Mouse (Mus musculus) intestine, embryonic 16.5 days (tissue): Measurements from ENCODE around the gene Rap1gap2. TPM values are rescaled to one million over a fixed set of nuclear protein-coding genes. Genes with fewer than 3 reads are reported as not detected.

Experiments used
- ATAC-seq: fragments of 200-750 bp; cut with Nextera tagmentation; 2 replicates; pipeline ENCODE4 v1.8.0; 2017; ENCODE audit warnings: moderate TSS enrichment, moderate library complexity
- H3K27ac ChIP-seq: fragments of 300-500 bp; sonication (generic); 2 replicates; pipeline ENCODE4 v1.5.1; 2014; ENCODE audit warnings: mild to moderate bottlenecking, low read length
- H3K27me3 ChIP-seq: fragments of 300-500 bp; sonication (generic); replicated peaks from 2 replicates; pipeline ENCODE4 v1.6.1; 2014; ENCODE audit warnings: low read length, control low read depth, mixed read lengths; ENCODE audit not compliant: control insufficient read depth, insufficient read depth
- H3K36me3 ChIP-seq: fragments of 300-500 bp; sonication (generic); 2 replicates; pipeline ENCODE4 v1.6.1; 2014; ENCODE audit warnings: low read length, control low read depth; ENCODE audit not compliant: control insufficient read depth, insufficient read depth
- H3K4me1 ChIP-seq: fragments of 300-500 bp; sonication (generic); 2 replicates; pipeline ENCODE4 v1.6.1; 2014; ENCODE audit warnings: low read length, control low read depth, mixed read lengths; ENCODE audit not compliant: control insufficient read depth, insufficient read depth
- H3K4me2 ChIP-seq: fragments of 300-500 bp; sonication (generic); 2 replicates; pipeline ENCODE4 v1.6.1; 2014; ENCODE audit warnings: low read depth, low read length, control low read depth
- H3K4me3 ChIP-seq: fragments of 300-500 bp; sonication (generic); 2 replicates; pipeline ENCODE4 v1.5.1; 2014; ENCODE audit warnings: mild to moderate bottlenecking, low read length
- H3K9ac ChIP-seq: fragments of 300-500 bp; sonication (generic); 2 replicates; pipeline ENCODE4 v1.6.1; 2014; ENCODE audit warnings: low read depth, low read length
- H3K9me3 ChIP-seq: fragments of 300-500 bp; sonication (generic); 2 replicates; pipeline ENCODE4 v1.6.1; 2016; ENCODE audit warnings: low read length, control low read depth; ENCODE audit not compliant: control insufficient read depth
- whole genome bisulfite sequencing: fragments of 180-500 bp; shearing (Covaris S2); extraction: QIAGEN DNeasy Blood & Tissue Kit; methylation state at CpG from one replicate; pipeline ENCODE4 v1.1.7; 2014; 5-methylcytosine and 5-hydroxymethylcytosine counted together
- polyA plus RNA-seq: library from polyadenylated mRNA; unstranded; fragments of >200 nt; fragmentation: Nextera tagmentation; extraction: Ambion mirVana; gene quantifications from 2 replicates; pipeline ENCODE4 v1.2.1, GENCODE M21; 2015

Rap1gap2 gene
- polyA plus RNA-seq, 1 experiment from 2014 or later, result 8.4 TPM

GRCm38 (mm10) chr11:74393489-74393888 is 217.2 kb downstream of the Rap1gap2 start:
- Histone ChIP-seq H3K9ac (no peak overlapping the region), H3K27ac (no peak overlapping the region), H3K27me3 (no peaks in the 10 kb centered on the region), H3K9me3 (no peaks in the 10 kb centered on the region), H3K36me3 (no peaks in the 10 kb centered on the region), H3K4me3 (no peak overlapping the region), H3K4me1 (0 out of 2 replicates have a peak, but pooled peaks cover 4% of the 10 kb centered on the region), H3K4me2 (no peak overlapping the region)
- peak; percentile 59; the same call in 1 of the 2 replicates for ATAC-seq
- 71% methylated on average over 5 of the region's 5 CpGs for WGBS

- H3K4me1 ChIP-seq, result 0 out of 2 replicates have a peak, but pooled peaks cover 4% of the 10 kb centered on the region
- no peak for ATAC-seq
- no peak overlapping the region for H3K27ac ChIP-seq
- H3K4me3 ChIP-seq, result no peak overlapping the region
- H3K9ac ChIP-seq, result no peak overlapping the region
- no peaks in the 10 kb centered on the region for H3K36me3 ChIP-seq
- H3K27me3 ChIP-seq, result no peaks in the 10 kb centered on the region
- no peak overlapping the region for H3K4me2 ChIP-seq
- no peaks in the 10 kb centered on the region for H3K9me3 ChIP-seq
- WGBS, result 71% methylated on average over 6 of the region's 6 CpGs
Measured at GRCm38 (mm10) chr11:74392903-74393302, 217.8 kb downstream of the Rap1gap2 start.

- H3K27me3 ChIP-seq, result no peaks in the 10 kb centered on the region
- ATAC-seq, result no peak
Measured at GRCm38 (mm10) chr11:74391899-74392298, 218.8 kb downstream of the Rap1gap2 start.

GRCm38 (mm10) chr11:74387203-74387602 is 223.5 kb downstream of the Rap1gap2 start:
- Histone ChIP-seq H3K4me1 (no peaks in the 10 kb centered on the region), H3K27me3 (no peaks in the 10 kb centered on the region), H3K4me3 (no peak overlapping the region), H3K9me3 (no peaks in the 10 kb centered on the region), H3K27ac (no peak overlapping the region), H3K9ac (no peak overlapping the region), H3K4me2 (no peak overlapping the region), H3K36me3 (no peaks in the 10 kb centered on the region)
- no peak for ATAC-seq
- 67% methylated on average over 5 of the region's 5 CpGs for whole genome bisulfite sequencing

More at GRCm38 (mm10) chr11:74391899-74392298, 218.8 kb downstream of the Rap1gap2 start:
- WGBS, result 75% methylated on average over 11 of the region's 11 CpGs
- no peaks in the 10 kb centered on the region for H3K36me3 ChIP-seq
- no peaks in the 10 kb centered on the region for H3K9me3 ChIP-seq
- H3K4me2 ChIP-seq, result no peak overlapping the region
- no peak overlapping the region for H3K4me3 ChIP-seq
- H3K4me1 ChIP-seq, result 0 out of 2 replicates have a peak, but pooled peaks cover 4% of the 10 kb centered on the region
- H3K9ac ChIP-seq, result no peak overlapping the region
- H3K27ac ChIP-seq, result no peak overlapping the region

GRCm38 (mm10) chr11:74385674-74386073 is 225.0 kb downstream of the Rap1gap2 start:
- Histone ChIP-seq H3K9me3 (no peaks in the 10 kb centered on the region), H3K4me3 (no peak overlapping the region), H3K4me2 (no peak overlapping the region), H3K9ac (no peak overlapping the region), H3K36me3 (no peaks in the 10 kb centered on the region), H3K27me3 (no peaks in the 10 kb centered on the region), H3K4me1 (no peaks in the 10 kb centered on the region), H3K27ac (no peak overlapping the region)
- WGBS, result 64% methylated on average over 9 of the region's 9 CpGs
- no peak for ATAC-seq

- H3K9me3 ChIP-seq, result no peaks in the 10 kb centered on the region
- 0 out of 2 replicates have a peak overlapping the region, but pooled peaks have one; percentile 13 for H3K27ac ChIP-seq
- no peak overlapping the region for H3K9ac ChIP-seq
- H3K27me3 ChIP-seq, result no peaks in the 10 kb centered on the region
- H3K36me3 ChIP-seq, result no peaks in the 10 kb centered on the region
- no peaks in the 10 kb centered on the region for H3K4me1 ChIP-seq
- 52% methylated on average over 4 of the region's 4 CpGs for WGBS
- peak; percentile 72 for ATAC-seq
- no peak overlapping the region for H3K4me2 ChIP-seq
- no peak overlapping the region for H3K4me3 ChIP-seq
Measured at GRCm38 (mm10) chr11:74379166-74379873, 231.4 kb downstream of the Rap1gap2 start.

GRCm38 (mm10) chr11:74376847-74377246 is 233.9 kb downstream of the Rap1gap2 start:
- 0 out of 2 replicates have a peak, but pooled peaks have one; percentile 52 for ATAC-seq
- H3K4me2 ChIP-seq, result no peak overlapping the region
- no peak overlapping the region for H3K27ac ChIP-seq
- H3K36me3 ChIP-seq, result no peaks in the 10 kb centered on the region
- H3K9me3 ChIP-seq, result no peaks in the 10 kb centered on the region
- H3K4me1 ChIP-seq, result no peaks in the 10 kb centered on the region
- H3K4me3 ChIP-seq, result no peak overlapping the region
- H3K9ac ChIP-seq, result no peak overlapping the region
- H3K27me3 ChIP-seq, result no peaks in the 10 kb centered on the region
- WGBS, result 69% methylated on average over 3 of the region's 3 CpGs

- Histone ChIP-seq H3K9ac (no peak overlapping the region), H3K27ac (no peak overlapping the region), H3K27me3 (no peaks in the 10 kb centered on the region), H3K36me3 (no peaks in the 10 kb centered on the region), H3K4me2 (no peak overlapping the region), H3K4me3 (no peak overlapping the region), H3K9me3 (no peaks in the 10 kb centered on the region), H3K4me1 (no peaks in the 10 kb centered on the region)
- 15% methylated on average over 22 of the region's 22 CpGs for whole genome bisulfite sequencing
- no peak for ATAC-seq
Measured at GRCm38 (mm10) chr11:74371393-74372100, 239.2 kb downstream of the Rap1gap2 start.

GRCm38 (mm10) chr11:74361769-74362168 is 248.9 kb downstream of the Rap1gap2 start, which contains the start of gene Olfr412:
Gene Olfr412, plus strand, starts transcription at chr11:74362069.
- no peak for ATAC-seq
- Histone ChIP-seq H3K27me3 (no peaks in the 10 kb centered on the region), H3K27ac (no peak within 1 kb of the TSS), H3K4me2 (no peak within 1 kb of the TSS), H3K9ac (no peak within 1 kb of the TSS), H3K4me3 (no peak within 1 kb of the TSS), H3K4me1 (no peaks in the 10 kb centered on the region), H3K36me3 (no peaks in the 10 kb centered on the region), H3K9me3 (peaks cover 3% of the 10 kb centered on the region; the same call in 1 of the 2 replicates)
- WGBS, result 76% methylated on average over 1 of the region's 1 CpGs
